Mouse (Mus musculus) limb, embryonic 11.5 days (tissue): ENCODE measurements at regions not wholly inside any gene's neighbourhood (a gene's known extent, or its start where the extent isn't known, plus 50 kb on each side); places are given as distances from the start of the nearest gene placed in this dataset.

Experiments
- ATAC-seq: fragments of 200-750 bp; cut with Nextera tagmentation; 2 replicates; pipeline ENCODE4 v1.8.0; 2017; ENCODE audit warnings: low read depth; ENCODE audit not compliant: insufficient number of reproducible peaks, low FRiP score, low TSS enrichment
- DNase-seq: peaks from one replicate; pipeline ENCODE4 v3.0.0-alpha.2; 2015; ENCODE audit warnings: low spot score
- H3K27ac ChIP-seq: fragments of 300-500 bp; sonication (generic); replicated peaks from 2 replicates; pipeline ENCODE4 v1.5.1; 2014; ENCODE audit warnings: low read depth, mild to moderate bottlenecking, low read length
- H3K27me3 ChIP-seq: fragments of 300-500 bp; sonication (generic); 2 replicates; pipeline ENCODE4 v1.6.1; 2014; ENCODE audit warnings: mild to moderate bottlenecking, low read length, mixed read lengths; ENCODE audit not compliant: control insufficient read depth, insufficient read depth
- H3K36me3 ChIP-seq: fragments of 300-500 bp; sonication (generic); 2 replicates; pipeline ENCODE4 v1.6.1; 2014; ENCODE audit warnings: mild to moderate bottlenecking, low read length, moderate library complexity, mixed read lengths; ENCODE audit not compliant: control insufficient read depth, insufficient read depth
- H3K4me1 ChIP-seq: fragments of 300-500 bp; sonication (generic); 2 replicates; pipeline ENCODE4 v1.6.1; 2014; ENCODE audit warnings: low read length, mixed read lengths; ENCODE audit not compliant: control insufficient read depth, insufficient read depth
- H3K4me2 ChIP-seq: fragments of 300-500 bp; sonication (generic); 2 replicates; pipeline ENCODE4 v1.6.1; 2014; ENCODE audit warnings: low read depth, mild to moderate bottlenecking, moderate library complexity; ENCODE audit not compliant: severe bottlenecking
- H3K4me3 ChIP-seq: fragments of 300-500 bp; sonication (generic); 2 replicates; pipeline ENCODE4 v1.5.1; 2014; ENCODE audit warnings: low read depth, low read length
- H3K9ac ChIP-seq: fragments of 300-500 bp; sonication (generic); 2 replicates; pipeline ENCODE4 v1.6.1; 2014; ENCODE audit warnings: mild to moderate bottlenecking, low read length
- H3K9me3 ChIP-seq: fragments of 300-500 bp; sonication (generic); 2 replicates; pipeline ENCODE4 v1.6.1; 2016; ENCODE audit warnings: low read length; ENCODE audit not compliant: control insufficient read depth
- WGBS: fragments of 180-500 bp; shearing (Covaris S2); extraction: QIAGEN DNeasy Blood & Tissue Kit; methylation state at CpG from one replicate; pipeline ENCODE4 v1.1.7; 2014; 5-methylcytosine and 5-hydroxymethylcytosine counted together

DNA sequence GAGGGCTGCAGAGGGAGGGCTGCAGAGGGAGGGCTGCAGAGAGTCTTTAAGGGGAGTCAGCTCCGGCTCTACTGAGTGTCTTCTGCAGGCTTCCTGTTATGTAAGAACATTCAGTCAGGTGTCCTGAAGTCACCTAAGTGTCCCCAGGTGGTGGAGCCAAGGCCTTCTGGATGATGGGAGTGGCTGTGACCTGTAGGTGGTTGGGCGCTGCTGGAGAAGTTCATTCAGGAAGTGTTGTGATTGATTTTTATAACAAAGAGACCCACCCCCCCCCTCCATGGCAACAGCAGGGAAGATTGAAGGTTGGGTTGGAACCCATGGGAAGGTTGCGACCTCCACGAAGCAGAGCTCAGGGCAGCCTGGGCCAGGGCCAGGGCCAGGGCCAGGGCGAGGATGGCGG, 53.9 kb upstream of the Zfp706 start:
- no peaks in the 10 kb centered on the region for H3K9me3 ChIP-seq
- WGBS = 84% methylated on average over 5 of the region's 6 CpGs
- H3K27me3 ChIP-seq = no peaks in the 10 kb centered on the region
- no peak overlapping the region for H3K4me3 ChIP-seq
- ATAC-seq (no peak), DNase-seq (no peak)
- no peak overlapping the region for H3K4me2 ChIP-seq
- H3K36me3 ChIP-seq = no peaks in the 10 kb centered on the region
- no peaks in the 10 kb centered on the region for H3K4me1 ChIP-seq
- H3K9ac ChIP-seq = no peak overlapping the region
- no peak overlapping the region for H3K27ac ChIP-seq

- Histone ChIP-seq H3K4me2 (no peak overlapping the region), H3K27ac (no peak overlapping the region), H3K9ac (no peak overlapping the region), H3K9me3 (no peaks in the 10 kb centered on the region), H3K4me3 (no peak overlapping the region), H3K27me3 (no peaks in the 10 kb centered on the region), H3K4me1 (no peaks in the 10 kb centered on the region), H3K36me3 (no peaks in the 10 kb centered on the region)
- 88% methylated on average over 6 of the region's 6 CpGs for WGBS
- DNase-seq (no peak), ATAC-seq (no peak)
These were observed 53.3 kb upstream of the Zfp706 start for GRCm38 (mm10) chr15:37060831-37061230.
